ENCODE assay signal across 21 mouse cellular contexts in the genomic region with DNA sequence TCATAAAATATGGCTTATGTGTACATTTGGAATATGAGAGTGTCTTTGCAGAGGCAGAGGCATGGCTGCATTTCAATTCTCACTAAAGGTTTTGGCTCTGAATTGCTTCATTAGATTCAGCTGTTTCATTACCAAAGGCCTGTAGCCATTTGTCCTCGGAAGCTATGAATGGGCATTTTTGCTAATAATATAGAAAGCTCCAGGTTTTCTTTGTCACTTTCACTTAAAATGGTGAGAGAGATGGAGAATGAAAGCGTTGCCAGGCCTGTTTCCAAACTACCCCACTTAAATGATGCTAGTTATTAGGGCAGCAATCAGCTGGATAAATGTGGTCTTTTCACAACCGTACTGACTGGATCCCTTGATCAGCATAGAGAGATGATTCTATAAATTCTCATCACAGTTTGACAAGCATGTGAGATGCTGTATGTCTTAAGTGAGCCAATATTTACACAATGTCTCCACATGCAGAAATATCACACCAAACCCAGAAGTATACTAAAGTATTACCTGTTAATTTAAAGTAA.
"Had no signal": no experiment of that assay in that cellular context is flagged by ENCODE, and none has a peak within 500 bp of the region (broad histone marks: within the 10 kb centered on the region; RNA-seq: fewer than 3 reads in every experiment).

No protein-coding gene starts in this region.

- H3K27ac ChIP-seq: lung, embryonic 15.5 days; macrophage; neural tube, embryonic 13.5 days; neural tube, embryonic 15.5 days had no signal

- H3K9ac ChIP-seq: lung, embryonic 15.5 days; neural tube, embryonic 13.5 days; neural tube, embryonic 15.5 days had no signal

- H3K4me2 ChIP-seq: lung, embryonic 15.5 days; midbrain, embryonic 11.5 days; neural tube, embryonic 13.5 days; neural tube, embryonic 15.5 days had no signal

- H3K36me3 ChIP-seq: lung, embryonic 15.5 days; neural tube, embryonic 13.5 days; neural tube, embryonic 15.5 days had no signal

- H3K4me1 ChIP-seq: megakaryocyte, embryonic 14.5 days; neural tube, embryonic 13.5 days; neural tube, embryonic 15.5 days had no signal

- ATAC-seq: lung, postnatal 0 days; midbrain, embryonic 16.5 days had no signal

- H3K27me3 ChIP-seq: lung, embryonic 15.5 days; megakaryocyte, embryonic 14.5 days; neural tube, embryonic 13.5 days; neural tube, embryonic 15.5 days had no signal

- DNase-seq: lung, adult 2 months; lung, postnatal 14 days; lung, postnatal 36 days; midbrain, embryonic 14.5 days; retina, postnatal 1 day; right cerebral cortex, adult 18-20 months; right cerebral cortex, postnatal 25 days; right cerebral cortex, postnatal 4 days; spleen, adult 18-20 months; thymus, adult 18-20 months; thymus, postnatal 14 days; thymus, postnatal 36 days had no signal

- H3K9me3 ChIP-seq: lung, embryonic 15.5 days; megakaryocyte, embryonic 14.5 days; neural tube, embryonic 13.5 days; neural tube, embryonic 15.5 days had no signal

- H3K4me3 ChIP-seq: lung, embryonic 15.5 days; megakaryocyte, embryonic 14.5 days; myocyte; neural tube, embryonic 13.5 days; neural tube, embryonic 15.5 days had no signal
